In genomic region chr8:70752000-70752764, GRCm38 (mm10) we compare ENCODE assay signal across 10 mouse cellular contexts. TPM values are rescaled to one million over a fixed set of nuclear protein-coding genes. Genes with fewer than 3 reads are reported as not detected.
DNase-seq lines count a peak whose midpoint lies in the region; ATAC-seq and TF ChIP-seq lines count a peak whose summit lies in the region.
"Had no signal": no experiment of that assay in that cellular context is flagged by ENCODE, and none has a peak within 500 bp of the region (broad histone marks: within the 10 kb centered on the region; RNA-seq: fewer than 3 reads in every experiment).

No protein-coding gene starts in this region.

- H3K9me3 ChIP-seq in forebrain, embryonic 10.5 days: no peaks in the 10 kb centered on the region
- no peaks in the 10 kb centered on the region for H3K9me3 ChIP-seq in forebrain, embryonic 13.5 days (replicated peaks)
- no peaks in the 10 kb centered on the region for H3K9me3 ChIP-seq in embryonic facial prominence, embryonic 15.5 days (replicated peaks)
- no peaks in the 10 kb centered on the region for H3K9me3 ChIP-seq in stomach, postnatal 0 days (ENCODE audit: control insufficient read depth, low read length)

- no peak overlapping the region for H3K4me2 ChIP-seq in forebrain, embryonic 13.5 days
- no peak overlapping the region for H3K4me2 ChIP-seq in embryonic facial prominence, embryonic 15.5 days (replicated peaks)
- H3K4me2 ChIP-seq in stomach, postnatal 0 days (replicated peaks; ENCODE audit: low read depth): no peak overlapping the region

- no peak for ATAC-seq in forebrain, embryonic 13.5 days
- no peak for ATAC-seq in embryonic facial prominence, embryonic 15.5 days (ENCODE audit: insufficient number of reproducible peaks, low FRiP score, low TSS enrichment, low read depth)
- peak; percentile 35 for ATAC-seq in stomach, postnatal 0 days (ENCODE audit: low FRiP score, low TSS enrichment)
- ATAC-seq: Patski had no signal

- H3K9ac ChIP-seq in forebrain, embryonic 13.5 days: no peak overlapping the region
- H3K9ac ChIP-seq in embryonic facial prominence, embryonic 15.5 days: no peak overlapping the region
- peak overlapping the region; percentile 41; the same call in 1 of the 2 replicates for H3K9ac ChIP-seq in stomach, postnatal 0 days (ENCODE audit: low read length)

- no peak overlapping the region for H3K27ac ChIP-seq in forebrain, embryonic 10.5 days
- no peak overlapping the region for H3K27ac ChIP-seq in forebrain, embryonic 13.5 days
- peak overlapping the region; percentile 79 for H3K27ac ChIP-seq in embryonic facial prominence, embryonic 15.5 days (replicated peaks)
- peak overlapping the region; percentile 91 for H3K27ac ChIP-seq in stomach, postnatal 0 days (replicated peaks)

- peak; percentile 58 for DNase-seq in forebrain, embryonic 10.5 days (ENCODE audit: extremely low spot score, low spot score)
- peak; percentile 61 for DNase-seq in adrenal gland, adult 8-10 months
- peak; percentile 84 to 85 for DNase-seq in heart, postnatal 36 days
- peak; percentile 64 to 92 for DNase-seq in layer of hippocampus, postnatal 25 days (ENCODE audit: extremely low spot score in 1 of 2, low spot score in 1 of 2)
- DNase-seq in lung, postnatal 36 days: peak; percentile 95
- DNase-seq in stomach, postnatal 0 days (ENCODE audit: low spot score): peak; percentile 81

- peaks cover 39% of the 10 kb centered on the region for H3K4me1 ChIP-seq in forebrain, embryonic 10.5 days
- peaks cover 23% of the 10 kb centered on the region for H3K4me1 ChIP-seq in forebrain, embryonic 13.5 days
- peaks cover 33% of the 10 kb centered on the region for H3K4me1 ChIP-seq in embryonic facial prominence, embryonic 15.5 days
- H3K4me1 ChIP-seq in stomach, postnatal 0 days (replicated peaks; ENCODE audit: control insufficient read depth, insufficient read depth): peaks cover 2% of the 10 kb centered on the region; the same call in 1 of the 2 replicates

- peak; percentile 82 for TF ChIP-seq CTCF in stomach, postnatal 0 days (IDR thresholded peaks at IDR 0.05; ENCODE audit: low read depth)

- H3K36me3 ChIP-seq in forebrain, embryonic 10.5 days (replicated peaks): peaks cover 12% of the 10 kb centered on the region
- H3K36me3 ChIP-seq in forebrain, embryonic 13.5 days (ENCODE audit: poor library complexity, severe bottlenecking): peaks cover 12% of the 10 kb centered on the region
- peaks cover 14% of the 10 kb centered on the region for H3K36me3 ChIP-seq in embryonic facial prominence, embryonic 15.5 days
- no peaks in the 10 kb centered on the region; the same call in 1 of the 2 replicates for H3K36me3 ChIP-seq in stomach, postnatal 0 days (ENCODE audit: control insufficient read depth, insufficient read depth, low read length)

- H3K27me3 ChIP-seq in forebrain, embryonic 10.5 days (ENCODE audit: poor library complexity, severe bottlenecking): peaks cover 48% of the 10 kb centered on the region
- H3K27me3 ChIP-seq in forebrain, embryonic 13.5 days: peaks cover 19% of the 10 kb centered on the region
- H3K27me3 ChIP-seq in embryonic facial prominence, embryonic 15.5 days: peaks cover 18% of the 10 kb centered on the region
- H3K27me3 ChIP-seq in stomach, postnatal 0 days (ENCODE audit: control insufficient read depth, insufficient read depth, low read length): no peaks in the 10 kb centered on the region
- H3K27me3 ChIP-seq: Patski had no signal

- WGBS in forebrain, embryonic 10.5 days: 32% methylated on average over 11 of the region's 11 CpGs
- WGBS in forebrain, embryonic 13.5 days: 45% methylated on average over 11 of the region's 11 CpGs
- 22% methylated on average over 11 of the region's 11 CpGs for WGBS in embryonic facial prominence, embryonic 15.5 days
- WGBS in stomach, postnatal 0 days: 21% methylated on average over 11 of the region's 11 CpGs

- intact Hi-C loops in heart, postnatal 36 days (cut with DNase I): loop anchor here (1.0 to 5.0 kb wide), 4 partner anchors 8 to 140 kb away; partner anchors contain the start of gene Lsm4

- H3K4me3 ChIP-seq in forebrain, embryonic 10.5 days: 0 out of 2 replicates have a peak overlapping the region, but pooled peaks have one; percentile 0
- H3K4me3 ChIP-seq in forebrain, embryonic 13.5 days: no peak overlapping the region
- H3K4me3 ChIP-seq in embryonic facial prominence, embryonic 15.5 days (replicated peaks): no peak overlapping the region
- H3K4me3 ChIP-seq in stomach, postnatal 0 days (ENCODE audit: low read depth, low read length): no peak overlapping the region; the same call in 1 of the 2 replicates

- no peak for TF ChIP-seq EP300 in stomach, postnatal 0 days (optimal IDR thresholded peaks at IDR 0.05)

RNA-seq across cellular contexts. Expression of gene Rab3a, which starts 2.3 kb away (rescaled TPM):
- polyA plus RNA-seq in forebrain, embryonic 10.5 days (2016; fragmentation: Nextera tagmentation; extraction: Ambion mirVana): 10.5 and 12.2 TPM in 2 replicates
- 180 and 188 TPM in 2 replicates for polyA plus RNA-seq in forebrain, embryonic 13.5 days (2015; fragmentation: Nextera tagmentation; extraction: Ambion mirVana)
- total RNA-seq in adrenal gland, adult 8-10 months (2022): 10 to 100 TPM; 59.6 to 90.1 (median 74.4) TPM
- polyA plus RNA-seq in embryonic facial prominence, embryonic 15.5 days (2015; fragmentation: Nextera tagmentation; extraction: Ambion mirVana): 22.7 and 28.6 TPM in 2 replicates
- total RNA-seq in heart, postnatal 36 days (2021): 10 to 100 TPM; 45.0 to 49.3 TPM
- total RNA-seq in layer of hippocampus, postnatal 25 days (2021): 100 to 1,000 TPM; 789 to 843 TPM
- 18.9 and 19.0 TPM in 2 replicates for polyA plus RNA-seq in stomach, postnatal 0 days (2015; fragmentation: Nextera tagmentation; extraction: Ambion mirVana)

RNA-seq across cellular contexts. Expression of gene Mpv17l2, which starts 8.6 kb away (rescaled TPM):
- 30.8 and 34.3 TPM in 2 replicates for polyA plus RNA-seq in forebrain, embryonic 10.5 days (2016; fragmentation: Nextera tagmentation; extraction: Ambion mirVana)
- 44.8 and 48.0 TPM in 2 replicates for polyA plus RNA-seq in forebrain, embryonic 13.5 days (2015; fragmentation: Nextera tagmentation; extraction: Ambion mirVana)
- 100 to 1,000 TPM; 106 to 166 (median 126) TPM for total RNA-seq in adrenal gland, adult 8-10 months (2022)
- polyA plus RNA-seq in embryonic facial prominence, embryonic 15.5 days (2015; fragmentation: Nextera tagmentation; extraction: Ambion mirVana): 41.7 and 42.3 TPM in 2 replicates
- 10 to 100 TPM; 28.0 to 30.8 TPM for total RNA-seq in heart, postnatal 36 days (2021)
- total RNA-seq in layer of hippocampus, postnatal 25 days (2021): 10 to 100 TPM; 41.7 to 42.2 TPM
- 77.3 and 80.1 TPM in 2 replicates for polyA plus RNA-seq in stomach, postnatal 0 days (2015; fragmentation: Nextera tagmentation; extraction: Ambion mirVana)

RNA-seq across cellular contexts. Expression of gene Pik3r2, which starts 24.3 kb away (rescaled TPM):
- 67.1 and 69.2 TPM in 2 replicates for polyA plus RNA-seq in forebrain, embryonic 10.5 days (2016; fragmentation: Nextera tagmentation; extraction: Ambion mirVana)
- polyA plus RNA-seq in forebrain, embryonic 13.5 days (2015; fragmentation: Nextera tagmentation; extraction: Ambion mirVana): 84.3 and 84.6 TPM in 2 replicates
- total RNA-seq in adrenal gland, adult 8-10 months (2022): 10 to 100 TPM; 44.0 to 73.8 (median 57.9) TPM
- 92.5 and 94.3 TPM in 2 replicates for polyA plus RNA-seq in embryonic facial prominence, embryonic 15.5 days (2015; fragmentation: Nextera tagmentation; extraction: Ambion mirVana)
- total RNA-seq in heart, postnatal 36 days (2021): 10 to 100 TPM; 23.6 to 24.5 TPM
- 100 to 1,000 TPM; 154 to 159 TPM for total RNA-seq in layer of hippocampus, postnatal 25 days (2021)
- 36.8 and 39.0 TPM in 2 replicates for polyA plus RNA-seq in stomach, postnatal 0 days (2015; fragmentation: Nextera tagmentation; extraction: Ambion mirVana)

RNA-seq across cellular contexts. Expression of gene Pde4c, which starts 28.7 kb away (rescaled TPM):
- 0.38 and 0.68 TPM in 2 replicates for polyA plus RNA-seq in forebrain, embryonic 10.5 days (2016; fragmentation: Nextera tagmentation; extraction: Ambion mirVana)
- 0.10 TPM in 1 of 2 replicates, not detected in the other for polyA plus RNA-seq in forebrain, embryonic 13.5 days (2015; fragmentation: Nextera tagmentation; extraction: Ambion mirVana)
- under 1 TPM; 0.26 to 0.86 (median 0.30) TPM for total RNA-seq in adrenal gland, adult 8-10 months (2022)
- polyA plus RNA-seq in embryonic facial prominence, embryonic 15.5 days (2015; fragmentation: Nextera tagmentation; extraction: Ambion mirVana): 0.16 and 0.29 TPM in 2 replicates
- total RNA-seq in heart, postnatal 36 days (2021): 1 to 10 TPM; 2.0 to 3.7 TPM
- 1 to 10 TPM in 1 of 2 experiments, under 1 TPM in 1; 0.89 to 1.2 TPM for total RNA-seq in layer of hippocampus, postnatal 25 days (2021)
- polyA plus RNA-seq in stomach, postnatal 0 days (2015; fragmentation: Nextera tagmentation; extraction: Ambion mirVana): 0.27 and 0.35 TPM in 2 replicates

RNA-seq across cellular contexts. Expression of gene Gm3336, which starts 33.8 kb away (rescaled TPM):
- polyA plus RNA-seq in forebrain, embryonic 10.5 days (2016; fragmentation: Nextera tagmentation; extraction: Ambion mirVana): not detected in 2 replicates
- polyA plus RNA-seq in forebrain, embryonic 13.5 days (2015; fragmentation: Nextera tagmentation; extraction: Ambion mirVana): not detected in 2 replicates
- total RNA-seq in adrenal gland, adult 8-10 months (2022): not detected
- not detected in 2 replicates for polyA plus RNA-seq in embryonic facial prominence, embryonic 15.5 days (2015; fragmentation: Nextera tagmentation; extraction: Ambion mirVana)
- total RNA-seq in heart, postnatal 36 days (2021): not detected
- not detected for total RNA-seq in layer of hippocampus, postnatal 25 days (2021)
- 29.7 and 32.2 TPM in 2 replicates for polyA plus RNA-seq in stomach, postnatal 0 days (2015; fragmentation: Nextera tagmentation; extraction: Ambion mirVana)
- total RNA-seq: neutrophil, adult 5-6 weeks had no signal

Comparison
In these comparisons a context has a peak if more than half of its experiments do, and no peak if none do; other contexts are left out.
1. H3K27ac ChIP-seq: peak in embryonic facial prominence, embryonic 15.5 days (single experiment) and stomach, postnatal 0 days (single experiment); none in forebrain, embryonic 10.5 days (single experiment) and forebrain, embryonic 13.5 days (single experiment).
2. Peak in every context shown above with its lines, with median percentiles within 50 percentile points of each other: DNase-seq.